Mouse (Mus musculus) embryonic fibroblast, embryonic 13.5 days (primary cell): Measurements from ENCODE around the gene Ahnak2. TPM values are rescaled to one million over a fixed set of nuclear protein-coding genes. Genes with fewer than 3 reads are reported as not detected.

Experiments used
- H3K27ac ChIP-seq: 2 replicates; pipeline ENCODE4 v1.5.1; 2012; ENCODE audit warnings: low read length, control low read depth, inconsistent platforms; ENCODE audit not compliant: insufficient read depth
- H3K4me1 ChIP-seq: 2 replicates; pipeline ENCODE4 v1.6.1; 2011; ENCODE audit warnings: low read length; ENCODE audit not compliant: control insufficient read depth, insufficient read depth
- H3K4me3 ChIP-seq: 2 replicates; pipeline ENCODE4 v1.5.1; 2011; ENCODE audit warnings: mild to moderate bottlenecking, control low read depth, low read length; ENCODE audit not compliant: insufficient read depth
- CTCF ChIP-seq: IDR thresholded peaks from 2 replicates; pipeline ENCODE4 v1.5.1; 2011; ENCODE audit warnings: mild to moderate bottlenecking, control low read depth, low read length, moderate library complexity, borderline replicate concordance; ENCODE audit not compliant: insufficient read depth
- POLR2A ChIP-seq: IDR thresholded peaks from 2 replicates; pipeline ENCODE4 v1.6.1; 2011; ENCODE audit warnings: low read depth, mild to moderate bottlenecking, control low read depth, low read length, moderate library complexity
- polyA plus RNA-seq: library from polyadenylated mRNA; stranded (reverse); fragments of >200 nt; gene quantifications from 2 replicates; pipeline ENCODE4 v1.2.4, GENCODE M21; 2011; ENCODE audit warnings: low read depth; ENCODE audit not compliant: missing spikeins, insufficient read length

The Ahnak2 gene
- polyA plus RNA-seq, 1 experiment, result 170 TPM

DNA sequence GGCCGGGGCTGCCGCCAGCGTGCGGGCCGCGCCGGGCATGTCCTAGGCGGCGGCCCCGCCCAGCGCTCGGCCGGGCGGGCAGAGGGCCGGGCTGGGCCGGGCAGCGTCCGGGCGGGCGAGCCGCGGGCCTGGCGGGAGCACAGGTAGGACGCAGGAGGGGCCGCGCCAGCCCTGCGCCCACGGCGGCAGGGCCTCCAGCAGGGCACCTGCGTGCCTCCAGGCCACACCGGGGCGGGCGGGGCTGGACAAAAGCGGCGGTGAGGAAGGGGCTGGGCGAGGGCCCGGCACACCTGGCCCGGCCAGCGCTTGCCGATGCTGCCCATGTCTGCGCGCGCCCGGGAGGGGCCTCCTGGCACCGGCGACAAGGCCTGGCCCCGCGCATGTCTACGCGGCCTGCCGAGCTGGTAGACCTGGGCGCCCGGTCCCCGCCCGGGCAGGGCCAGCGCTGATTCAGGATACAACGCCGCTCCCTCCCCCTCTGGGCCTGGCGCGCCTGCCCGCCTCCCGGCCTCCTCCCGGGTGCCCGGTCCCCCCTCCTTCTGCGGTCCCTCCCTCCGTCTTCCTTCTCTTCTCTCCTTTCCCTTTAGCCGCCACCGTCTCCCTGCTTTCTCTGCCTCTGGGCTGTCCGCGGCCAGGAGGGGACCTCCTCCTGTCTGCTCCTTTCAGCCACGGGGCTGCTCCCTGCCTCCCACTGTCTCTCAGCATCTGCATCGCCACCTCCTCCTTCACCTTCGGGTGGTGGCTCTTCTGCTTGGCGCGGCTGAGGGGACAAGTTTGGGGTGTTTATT, 80.0 kb downstream of the Ahnak2 start:
- no peak overlapping the region; the same call in 1 of the 2 replicates for H3K27ac ChIP-seq
- peak overlapping the region; percentile 71 for H3K4me3 ChIP-seq
- TF ChIP-seq POLR2A (no peak), CTCF (no peak)
- H3K4me1 ChIP-seq, result no peaks in the 10 kb centered on the region; the same call in 1 of the 2 replicates

Other genes starting within 250 kb of the Ahnak2 start
- gene Inf2, start 213.9 kb downstream of the Ahnak2 start, polyA plus RNA-seq, result 67.6 and 103 TPM in 2 replicates
- gene Adssl1, start 182.6 kb downstream of the Ahnak2 start, polyA plus RNA-seq, result 2.2 and 4.8 TPM in 2 replicates
- gene Siva1, start 158.0 kb downstream of the Ahnak2 start, polyA plus RNA-seq, result 89.1 and 93.5 TPM in 2 replicates
- gene Akt1, start 127.8 kb downstream of the Ahnak2 start, polyA plus RNA-seq, result 227 and 248 TPM in 2 replicates
- gene Zbtb42, start 123.8 kb downstream of the Ahnak2 start, polyA plus RNA-seq, result 1.2 and 1.6 TPM in 2 replicates
- 55.0 and 66.1 TPM in 2 replicates for gene Cep170b, start 82.2 kb downstream of the Ahnak2 start, polyA plus RNA-seq
- gene Pld4, start 42.0 kb downstream of the Ahnak2 start, polyA plus RNA-seq, result 0.30 and 4.2 TPM in 2 replicates
- 13.0 and 18.5 TPM in 2 replicates for gene Clba1, start 6.3 kb upstream of the Ahnak2 start, polyA plus RNA-seq
- gene Cdca4, start 26.8 kb upstream of the Ahnak2 start, polyA plus RNA-seq, result 44.1 and 53.6 TPM in 2 replicates
- not detected in 2 replicates for gene Gpr132, start 65.6 kb upstream of the Ahnak2 start, polyA plus RNA-seq
- gene Jag2, start 127.1 kb upstream of the Ahnak2 start, polyA plus RNA-seq, result 0.25 TPM in 1 of 2 replicates, not detected in the other
- gene Nudt14, start 139.5 kb upstream of the Ahnak2 start, polyA plus RNA-seq, result 6.4 and 8.4 TPM in 2 replicates
- 7.9 and 9.0 TPM in 2 replicates for gene Btbd6, start 173.8 kb upstream of the Ahnak2 start, polyA plus RNA-seq
- gene Brf1, start 198.0 kb upstream of the Ahnak2 start, polyA plus RNA-seq, result 25.3 and 37.2 TPM in 2 replicates
- 33.4 and 44.5 TPM in 2 replicates for gene Pacs2, start 211.9 kb upstream of the Ahnak2 start, polyA plus RNA-seq